Mouse (Mus musculus) spleen, adult 12 weeks (tissue): ENCODE results near the gene Bub3.

Experiments used
- DNase-seq: peaks from one replicate; pipeline ENCODE4 v3.0.0; 2022; ENCODE audit warnings: low spot score

Bub3 gene

GRCm38 (mm10) chr7:131556541-131557271 lies 3.3 kb upstream of the Bub3 start:
- DNase-seq: no peak

- no peak for DNase-seq
Observed at GRCm38 (mm10) chr7:131557751-131558150, 2.3 kb upstream of the Bub3 start.

- DNase-seq: no peak
Observed at GRCm38 (mm10) chr7:131560697-131561042, 648 bp downstream of the Bub3 start.

- no peak for DNase-seq
Observed at GRCm38 (mm10) chr7:131575246-131575645, 15.2 kb downstream of the Bub3 start.

GRCm38 (mm10) chr7:131582178-131582577 lies 22.2 kb downstream of the Bub3 start:
- no peak for DNase-seq

- DNase-seq: no peak
Observed at GRCm38 (mm10) chr7:131585551-131585950, 25.5 kb downstream of the Bub3 start.

- no peak for DNase-seq
Observed at GRCm38 (mm10) chr7:131597779-131598482, 37.9 kb downstream of the Bub3 start.

GRCm38 (mm10) chr7:131598483-131598824 lies 38.4 kb downstream of the Bub3 start:
- DNase-seq: no peak

GRCm38 (mm10) chr7:131602106-131602505 lies 42.1 kb downstream of the Bub3 start:
- no peak for DNase-seq

GRCm38 (mm10) chr7:131603186-131603585 lies 43.2 kb downstream of the Bub3 start:
- DNase-seq: no peak

- no peak for DNase-seq
Observed at GRCm38 (mm10) chr7:131604946-131605345, 44.9 kb downstream of the Bub3 start.

GRCm38 (mm10) chr7:131605481-131605880 lies 45.5 kb downstream of the Bub3 start:
- no peak for DNase-seq

- DNase-seq: no peak
Observed at GRCm38 (mm10) chr7:131608049-131608448, 48.0 kb downstream of the Bub3 start.

GRCm38 (mm10) chr7:131609677-131610076 lies 49.7 kb downstream of the Bub3 start:
- DNase-seq: no peak
